Mouse (Mus musculus) spleen, adult 2 months (tissue): ENCODE data around the gene Osm.

Experiments used
- CTCF ChIP-seq: fragments of 200-500 bp; IDR thresholded peaks from 2 replicates; pipeline ENCODE4 v1.5.1; 2011; ENCODE audit warnings: mild to moderate bottlenecking, inconsistent platforms; ENCODE audit not compliant: insufficient read depth, insufficient read length, insufficient replicate concordance; ENCODE audit errors: extremely low read depth
- POLR2A ChIP-seq: fragments of 200-500 bp; IDR thresholded peaks from 2 replicates; pipeline ENCODE4 v1.6.1; 2011; ENCODE audit warnings: low read depth, low read length, inconsistent platforms

- no peak for TF ChIP-seq CTCF
- TF ChIP-seq POLR2A: no peak
These were observed 3.9 kb downstream of the Osm start for GRCm38 (mm10) chr11:4240151-4240550.
